Mouse (Mus musculus) adrenal gland, adult (tissue): ENCODE data around the gene Cpsf6.

ENCODE experiments used
- DNase-seq, 2 experiments: peaks; one replicate each; pipeline ENCODE4 v3.0.0; 2022 to 2023; ENCODE audit warnings: low spot score in 1 of 2; ENCODE audit not compliant: inconsistent age in 2 of 2

Gene Cpsf6

DNA sequence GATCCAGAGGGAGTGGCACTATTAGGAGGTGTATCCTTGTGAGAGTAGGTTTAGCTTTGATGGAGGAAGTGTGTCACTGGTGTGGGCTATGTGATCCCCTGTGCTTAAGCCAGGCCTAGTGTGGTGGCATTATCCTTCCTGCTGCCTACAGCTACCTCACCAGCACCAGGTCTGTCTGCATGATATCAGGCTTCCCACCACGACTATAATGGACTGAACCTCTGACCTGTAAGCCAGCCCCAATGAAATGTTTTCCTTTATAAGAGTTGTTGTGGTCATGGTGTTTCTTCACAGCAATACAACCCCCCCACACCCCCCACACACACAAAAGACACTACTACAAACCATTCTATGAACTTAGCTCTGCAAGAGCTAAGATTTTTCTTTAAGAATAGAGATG is 34.9 kb upstream of the Cpsf6 start:
- no peak for DNase-seq

DNA sequence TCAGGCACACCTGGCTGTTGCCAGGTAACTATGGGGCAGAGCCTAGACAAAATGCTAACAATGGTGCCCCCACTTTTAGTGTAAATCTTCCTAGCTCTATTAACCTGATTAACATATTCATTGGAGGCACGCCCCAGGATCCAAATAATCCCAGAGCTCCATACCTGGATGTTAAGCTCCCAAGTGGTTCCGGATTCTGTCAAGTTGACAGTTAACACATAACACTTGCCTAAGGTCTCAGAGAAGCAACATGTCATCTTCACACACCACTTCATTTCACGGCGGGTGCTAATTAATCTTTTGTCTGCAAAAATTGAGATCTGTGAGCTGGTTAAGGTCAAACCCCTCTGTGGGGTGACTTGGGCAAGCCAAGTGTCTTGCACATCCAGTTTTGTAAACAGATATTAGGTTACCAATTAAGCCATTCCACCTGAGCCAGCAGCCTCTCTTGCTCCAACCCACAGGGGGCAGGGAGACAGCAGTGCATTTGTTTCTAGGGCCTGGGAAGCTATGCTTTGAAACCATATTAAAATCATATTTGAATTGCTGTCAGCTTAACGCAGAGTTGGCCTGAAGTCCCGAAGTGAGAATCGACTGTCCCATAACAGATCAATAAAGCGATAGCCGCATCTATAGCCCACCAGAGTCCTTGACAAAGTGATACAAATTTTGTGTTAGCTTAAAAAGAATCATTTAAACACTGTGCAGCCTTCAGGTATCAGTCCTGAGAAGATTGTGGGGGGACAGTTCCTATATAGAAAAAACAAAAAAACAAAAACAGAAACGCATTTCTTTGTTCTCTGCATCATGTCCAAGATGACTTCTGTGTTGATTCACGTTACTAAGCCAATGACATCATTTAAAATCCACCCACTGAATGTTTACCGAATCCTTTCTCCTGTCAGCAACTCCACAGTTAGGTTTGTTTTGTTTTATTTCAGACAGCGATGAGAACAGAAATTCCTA is 34.0 kb upstream of the Cpsf6 start:
- no peak for DNase-seq

DNA sequence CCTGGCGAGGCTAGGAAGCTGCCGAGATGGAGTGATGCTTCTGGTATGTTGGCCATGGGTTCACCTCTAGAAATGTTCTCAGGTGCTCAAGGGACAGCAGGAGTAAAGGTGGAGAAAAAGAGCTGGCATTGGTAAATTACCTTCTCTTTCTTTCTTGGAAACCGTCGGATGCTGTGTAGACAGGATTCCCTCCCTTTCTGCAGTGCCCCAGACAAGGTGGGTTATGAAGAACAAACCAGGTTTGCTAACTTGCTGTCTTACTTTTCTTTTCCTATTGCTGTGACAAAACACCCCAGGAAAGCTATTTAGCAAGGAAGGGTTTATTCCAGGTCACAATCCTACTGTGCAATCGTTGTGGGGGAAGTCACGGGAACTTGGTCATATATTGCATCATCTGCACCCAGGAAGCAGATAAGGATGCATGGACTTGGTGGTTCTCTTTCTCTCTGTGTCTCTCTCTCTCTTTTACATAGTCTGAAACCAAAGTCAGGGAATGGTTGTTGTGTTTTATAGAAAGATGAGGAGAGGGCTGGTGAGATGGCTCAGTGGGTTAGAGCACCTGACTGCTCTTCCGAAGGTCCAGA is 32.8 kb upstream of the Cpsf6 start:
- DNase-seq, result no peak

- no peak for DNase-seq
Observed at GRCm38 (mm10) chr10:117411716-117412473, 32.1 kb upstream of the Cpsf6 start.

DNA sequence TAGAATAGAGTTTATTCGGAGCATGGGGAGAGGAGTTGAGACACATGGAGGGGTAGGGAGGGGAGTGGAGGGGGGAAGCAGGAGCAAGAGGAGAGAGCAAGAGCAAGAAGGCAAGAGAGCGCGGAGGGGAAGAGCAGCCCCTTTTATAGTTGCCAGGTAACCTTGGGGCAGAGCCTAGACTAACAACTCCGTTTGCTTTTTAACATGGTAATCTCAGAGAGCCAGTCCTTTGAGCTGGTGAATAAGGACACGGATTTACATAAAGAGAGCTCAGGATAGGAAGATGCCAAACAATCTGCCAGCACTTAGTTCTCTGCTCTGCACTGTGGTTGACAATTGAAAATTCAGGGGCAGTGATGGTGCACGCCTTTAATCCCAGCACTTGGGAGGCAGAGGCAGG is 31.3 kb upstream of the Cpsf6 start:
- no peak for DNase-seq

DNA sequence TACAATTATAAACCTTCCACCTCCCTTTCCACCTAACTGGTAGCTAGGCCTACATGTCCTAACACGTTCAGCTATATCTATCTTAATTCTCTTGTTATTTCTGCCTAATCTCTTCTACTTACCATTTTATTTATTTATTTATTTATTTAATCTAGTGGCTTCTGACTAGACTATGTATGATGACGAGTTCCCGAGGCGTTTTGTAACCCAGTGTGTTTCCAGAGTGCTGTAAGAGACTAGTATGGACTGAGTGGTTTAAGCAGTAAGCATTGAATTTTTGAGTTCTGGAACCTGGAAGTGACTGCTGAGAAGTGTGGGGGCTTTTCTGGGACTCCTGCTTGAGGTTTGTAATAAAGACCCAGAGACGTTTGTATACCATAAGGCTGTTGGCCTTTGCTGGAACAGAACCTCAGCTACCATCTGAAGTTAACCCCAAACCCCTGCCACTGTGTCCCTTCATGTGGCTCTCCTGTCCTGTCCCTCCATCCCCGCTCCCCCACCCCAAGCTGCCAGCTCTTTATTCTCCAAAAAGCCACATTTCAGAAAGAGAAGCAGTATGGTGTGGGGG is 30.8 kb upstream of the Cpsf6 start:
- no peak for DNase-seq

DNA sequence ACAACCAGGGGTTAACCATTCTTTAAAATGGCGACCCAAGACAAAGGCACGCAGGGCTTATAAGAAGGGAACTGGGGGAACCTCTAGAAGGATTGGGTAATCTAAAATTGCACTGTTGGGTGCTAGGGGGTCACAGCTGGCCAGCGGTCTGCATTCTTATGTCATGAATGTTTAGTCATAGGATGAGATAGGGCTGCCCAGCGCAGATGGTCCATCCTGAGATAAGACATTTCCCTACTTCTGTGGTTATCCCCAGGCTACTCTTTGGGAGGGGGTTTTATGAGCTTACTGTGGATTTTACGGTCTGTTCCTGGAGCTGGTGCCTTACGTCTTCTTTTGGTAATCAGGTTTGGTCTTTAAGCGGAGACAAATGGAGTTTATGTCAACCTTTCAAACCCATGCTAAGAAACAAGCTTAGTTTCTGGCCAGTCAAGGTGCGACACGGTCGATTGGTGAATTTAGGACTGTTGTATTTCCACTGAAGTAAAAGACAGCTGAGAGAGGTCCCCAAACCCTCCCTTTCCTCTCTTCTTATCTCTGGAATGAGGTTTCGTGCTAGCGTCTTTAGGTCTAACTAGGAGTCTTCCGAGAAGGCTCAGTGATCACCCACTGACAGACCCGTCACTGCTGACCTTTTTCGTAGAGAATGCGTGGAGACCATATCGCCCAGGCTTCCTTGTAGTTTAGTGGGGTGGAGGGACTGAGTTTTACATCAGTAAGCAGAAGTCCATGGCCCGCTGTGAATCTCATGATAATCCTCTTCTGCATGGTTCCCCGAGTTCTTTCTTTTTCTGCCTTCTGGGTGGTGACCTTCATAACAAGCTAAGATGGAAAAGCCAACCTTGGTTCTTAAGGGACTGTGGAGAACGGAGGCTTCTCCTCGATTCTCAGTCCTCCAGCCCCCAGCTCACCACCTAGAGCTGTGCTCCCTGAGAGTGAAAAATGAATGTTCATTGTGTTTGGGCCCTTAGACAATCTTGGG is 29.8 kb upstream of the Cpsf6 start:
- DNase-seq, result no peak

- DNase-seq, result no peak
Observed at GRCm38 (mm10) chr10:117408545-117409372, 28.9 kb upstream of the Cpsf6 start.

GRCm38 (mm10) chr10:117407734-117408288 is 28.0 kb upstream of the Cpsf6 start:
- no peak for DNase-seq

DNA sequence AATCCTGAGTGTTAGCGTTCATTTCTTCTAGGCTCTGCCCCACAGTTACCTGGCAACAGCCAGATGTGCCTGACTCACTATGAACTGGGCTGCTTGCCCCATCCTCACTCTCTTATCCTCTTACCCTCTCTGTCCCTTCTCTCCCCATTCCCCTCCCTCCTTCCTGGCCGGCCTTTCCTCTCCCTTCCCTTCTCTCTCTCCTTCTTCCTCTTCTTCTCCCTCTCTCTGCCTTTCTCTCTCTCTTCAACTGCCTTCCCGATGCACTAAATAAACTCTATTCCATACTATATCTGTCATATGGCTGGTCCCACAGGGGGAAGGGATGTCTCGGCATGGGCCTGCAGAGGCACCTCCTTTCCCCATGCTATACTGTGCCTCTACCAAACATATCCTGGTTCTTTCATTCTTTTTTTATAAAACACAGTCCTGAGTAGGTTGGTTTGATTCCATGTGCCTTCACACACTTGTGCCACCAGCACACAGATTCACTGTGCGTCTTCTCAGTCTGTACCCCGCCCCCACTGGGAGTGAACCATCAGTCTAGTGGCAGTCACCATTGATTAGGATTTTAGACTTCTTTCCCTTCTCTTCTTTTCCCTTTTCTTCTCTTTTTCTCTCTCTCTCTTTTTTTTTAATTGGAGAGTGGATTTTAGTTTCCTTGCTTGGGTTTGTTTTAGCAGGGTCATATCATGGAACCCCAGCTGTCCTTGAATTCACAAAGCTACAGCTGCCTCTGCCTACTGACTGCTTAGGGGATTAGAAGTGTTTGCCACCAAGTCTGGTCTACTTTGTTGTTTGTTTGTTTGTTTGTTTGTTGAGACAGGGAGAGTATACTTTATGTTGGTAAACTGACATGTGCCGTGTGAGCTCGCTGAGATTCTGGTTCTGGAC is 27.3 kb upstream of the Cpsf6 start:
- DNase-seq, result no peak

DNA sequence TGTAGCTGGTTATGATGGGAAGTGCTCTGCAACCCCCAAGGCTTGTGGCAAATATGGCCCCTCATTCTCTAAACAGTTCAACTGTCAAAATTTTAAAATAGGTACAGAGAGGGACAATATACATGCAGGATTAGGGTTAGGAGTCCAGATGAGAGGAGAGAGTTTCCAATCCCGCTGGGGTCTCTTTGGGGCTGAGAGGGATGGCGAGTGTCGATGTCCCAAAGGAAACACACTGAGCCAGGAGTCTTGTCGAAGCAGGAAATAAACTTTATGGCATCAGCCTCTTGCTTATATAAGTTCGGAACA is 26.4 kb upstream of the Cpsf6 start:
- DNase-seq, result no peak

DNA sequence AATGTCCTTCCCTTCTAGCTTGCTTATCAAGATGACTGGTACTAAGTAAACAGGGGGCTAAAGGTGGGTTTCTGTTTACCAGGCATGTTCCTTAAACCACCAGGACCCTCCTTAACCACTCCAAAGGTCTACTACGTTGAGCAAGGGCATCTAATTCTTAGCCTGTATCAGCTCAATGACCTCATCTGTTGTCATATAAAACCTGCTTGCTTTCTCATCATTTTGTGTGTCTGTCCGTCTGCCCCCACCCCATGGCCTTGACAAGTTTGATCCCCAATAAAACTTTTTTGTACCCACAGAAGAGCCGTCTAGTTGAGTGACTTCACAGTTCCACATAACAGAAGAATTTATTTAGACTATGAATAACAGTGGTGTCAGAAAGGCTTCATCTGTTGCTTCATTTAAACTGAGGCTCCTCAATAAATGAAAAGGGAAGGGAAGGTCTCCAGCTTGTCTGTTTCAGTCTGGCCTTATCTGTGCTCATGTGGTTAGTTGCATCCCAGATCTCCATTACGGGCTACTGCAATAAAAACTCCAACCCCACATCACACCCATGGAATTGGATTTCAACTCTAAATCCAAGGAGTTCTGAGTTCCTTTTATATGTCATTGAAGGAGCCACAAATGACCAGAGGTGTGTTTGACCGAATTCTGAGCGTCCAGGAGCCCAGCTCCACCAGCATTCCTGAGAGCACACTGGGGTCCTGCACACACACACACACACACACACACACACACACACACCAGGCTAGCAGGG is 25.9 kb upstream of the Cpsf6 start:
- no peak for DNase-seq

- no peak for DNase-seq
Observed at GRCm38 (mm10) chr10:117404384-117404783, 24.6 kb upstream of the Cpsf6 start.

GRCm38 (mm10) chr10:117403344-117403953 is 23.6 kb upstream of the Cpsf6 start:
- DNase-seq, result no peak

DNA sequence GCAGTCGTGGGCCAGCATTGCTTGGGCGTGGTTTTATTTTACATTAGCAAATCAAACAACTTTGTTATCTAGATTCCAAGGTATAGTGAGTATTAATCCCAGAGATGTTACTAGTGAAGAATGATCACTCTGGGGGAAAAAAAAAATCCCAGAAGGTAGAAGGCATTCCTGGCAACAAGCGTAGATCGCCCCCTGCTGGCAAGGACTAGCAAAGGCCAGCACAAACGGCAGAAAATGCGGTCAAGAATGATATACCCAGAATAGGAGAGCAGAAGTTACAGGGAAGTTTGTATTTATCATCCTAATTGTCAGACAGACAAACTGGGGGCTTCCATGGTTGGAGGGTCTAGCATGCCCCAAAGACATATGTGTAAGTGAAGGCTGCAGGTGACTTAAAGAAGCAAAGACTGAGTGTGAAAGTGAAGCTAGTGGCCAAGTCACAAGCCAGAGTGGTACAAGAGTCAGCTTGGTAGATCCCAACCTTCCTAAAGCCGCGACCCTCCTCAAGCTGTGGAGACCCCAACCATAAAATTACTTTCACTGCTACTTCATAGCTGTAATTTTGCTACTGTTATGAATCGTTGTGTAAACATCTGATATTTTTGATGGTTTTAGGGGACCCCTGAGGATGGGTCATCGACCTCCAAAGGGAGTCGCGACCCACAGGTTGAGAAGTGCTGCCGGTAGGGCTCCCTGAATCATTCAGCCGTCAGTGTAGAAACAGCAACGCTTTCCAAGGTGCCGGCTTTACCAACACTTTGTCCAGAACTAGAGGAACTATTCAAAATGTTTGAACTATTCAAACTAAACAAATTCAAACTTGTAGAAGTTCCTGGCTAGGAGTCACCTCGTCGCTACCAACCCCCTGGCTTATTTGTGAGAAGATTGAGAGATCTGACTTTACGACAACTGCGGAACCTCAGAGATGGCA is 22.9 kb upstream of the Cpsf6 start:
- DNase-seq, result peak; percentile 47 to 75

GRCm38 (mm10) chr10:117401364-117401763 is 21.5 kb upstream of the Cpsf6 start:
- DNase-seq, result no peak
